Mouse (Mus musculus) cerebellum, adult 2 months (tissue): ENCODE results near the gene Igfbp7.

Source experiments
- CTCF ChIP-seq: fragments of 200-500 bp; IDR thresholded peaks from 2 replicates; pipeline ENCODE4 v1.5.1; 2011; ENCODE audit warnings: low read depth, mild to moderate bottlenecking, control low read depth, low read length, moderate library complexity, borderline replicate concordance; ENCODE audit not compliant: insufficient read depth
- POLR2A ChIP-seq: fragments of 200-500 bp; IDR thresholded peaks from 2 replicates; pipeline ENCODE4 v1.6.1; 2011; ENCODE audit warnings: low read length, control low read depth, borderline replicate concordance; ENCODE audit not compliant: insufficient read depth

DNA sequence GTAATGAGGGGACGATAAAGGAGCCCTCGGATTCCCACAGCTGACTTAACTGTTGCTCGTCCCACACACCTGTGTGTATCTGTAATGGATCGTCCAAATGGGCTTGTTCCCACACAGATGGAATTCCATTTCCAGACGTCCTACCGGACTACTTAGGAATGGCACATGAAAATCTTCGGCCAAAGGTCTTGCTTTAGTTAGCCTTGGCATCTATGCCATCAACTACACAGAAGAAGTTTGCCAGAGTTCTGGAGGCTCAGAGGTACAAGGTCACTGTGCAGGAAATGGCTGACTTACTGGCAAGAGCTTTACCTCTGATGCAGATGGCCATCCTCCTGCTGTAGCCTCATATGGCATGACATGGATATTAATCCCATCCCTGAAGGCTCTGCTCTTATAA lies 26.6 kb downstream of the Igfbp7 start:
- TF ChIP-seq CTCF (no peak), POLR2A (no peak)
